Mouse (Mus musculus) spleen, postnatal 10 days (tissue): ENCODE data around the gene Il12a.

Source experiments
- DNase-seq, 2 experiments: peaks; one replicate each; pipeline ENCODE4 v3.0.0; 2021 to 2022; ENCODE audit warnings: low spot score in 2 of 2

The Il12a gene

DNA sequence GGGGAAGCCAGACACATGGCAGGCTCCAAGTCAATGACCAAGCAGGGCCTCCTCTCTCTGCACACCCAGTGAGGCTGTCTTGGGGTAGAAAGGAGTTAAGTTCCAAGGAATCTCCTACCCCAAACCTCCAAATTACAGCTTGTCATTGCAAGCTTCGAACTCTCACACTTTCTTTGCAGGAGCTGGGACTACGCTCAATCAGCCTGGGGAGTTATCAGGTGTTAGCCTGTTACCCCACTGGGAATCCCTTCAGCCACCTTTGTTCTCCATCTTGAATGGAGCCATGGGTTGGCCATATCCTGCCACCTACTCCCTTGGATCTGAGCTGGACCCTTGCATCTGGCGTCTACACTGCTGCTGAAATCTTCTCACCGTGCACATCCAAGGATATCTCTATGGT, at the start of gene Il12a:
Gene Il12a, plus strand, starts transcription at position 301 of the 400 bp plus-strand sequence.
- DNase-seq: no peak

DNA sequence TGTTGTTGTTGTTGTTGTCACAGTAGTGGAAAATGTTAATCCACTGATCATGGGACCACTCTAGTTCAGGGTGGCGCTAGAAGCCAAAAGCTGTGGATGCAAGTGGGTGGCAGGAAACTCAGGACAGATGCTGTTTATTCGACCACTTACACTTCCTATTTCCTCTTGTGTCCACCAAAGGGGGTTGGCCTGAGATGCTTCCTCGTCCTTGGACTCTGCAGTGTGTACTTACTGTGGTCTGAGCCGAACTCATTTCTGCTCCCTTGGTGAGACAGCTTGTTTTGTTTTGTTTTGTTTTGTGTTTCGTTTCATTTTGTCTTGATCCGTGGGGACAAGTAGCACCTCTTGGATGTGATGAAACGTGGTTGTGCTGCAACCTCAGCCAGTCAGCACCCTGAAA, 47.5 kb upstream of the Il12a start:
- no peak for DNase-seq

GRCm38 (mm10) chr3:68646387-68647130, 43.9 kb upstream of the Il12a start:
- DNase-seq: peak in 1 of 2 experiments; percentile 51

- DNase-seq: no peak
These were observed 43.2 kb upstream of the Il12a start for GRCm38 (mm10) chr3:68647282-68647681.

- DNase-seq: no peak
These were observed 40.2 kb upstream of the Il12a start for GRCm38 (mm10) chr3:68650251-68650650.

- no peak for DNase-seq
These were observed 33.7 kb upstream of the Il12a start for GRCm38 (mm10) chr3:68656607-68657352.

DNA sequence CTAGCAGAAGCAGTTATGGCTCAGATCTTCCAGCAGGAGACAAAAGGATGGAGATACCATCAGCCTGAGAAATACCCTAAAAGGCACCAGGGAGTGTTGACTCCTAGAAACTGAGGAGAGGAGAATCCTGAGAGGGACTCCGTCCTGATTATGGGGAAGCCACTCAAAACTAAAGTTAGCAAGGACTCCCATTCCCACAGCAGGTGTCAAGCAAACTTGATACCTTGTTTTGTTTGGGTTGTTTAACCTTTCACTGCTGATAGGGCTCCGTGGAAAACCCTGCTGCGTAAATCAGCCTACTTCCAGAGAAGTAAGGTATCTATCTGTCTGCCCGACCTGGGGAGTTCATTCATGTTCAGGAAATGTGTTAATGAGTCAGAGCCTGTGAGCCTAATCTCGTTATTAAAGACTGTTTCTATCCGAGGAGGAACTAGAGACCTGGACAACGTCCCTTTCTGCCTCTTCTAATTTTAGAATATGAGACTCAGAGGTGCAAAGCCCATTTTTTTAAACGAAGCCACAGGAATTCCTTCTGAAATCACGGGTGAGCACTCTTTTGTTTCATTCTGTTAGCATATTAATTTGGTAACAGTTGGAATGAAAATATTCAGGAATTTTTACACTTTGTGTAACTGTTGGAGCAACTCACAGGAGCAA, 32.7 kb upstream of the Il12a start:
- no peak for DNase-seq

- DNase-seq: no peak
These were observed 30.4 kb upstream of the Il12a start for GRCm38 (mm10) chr3:68659996-68660395.

DNA sequence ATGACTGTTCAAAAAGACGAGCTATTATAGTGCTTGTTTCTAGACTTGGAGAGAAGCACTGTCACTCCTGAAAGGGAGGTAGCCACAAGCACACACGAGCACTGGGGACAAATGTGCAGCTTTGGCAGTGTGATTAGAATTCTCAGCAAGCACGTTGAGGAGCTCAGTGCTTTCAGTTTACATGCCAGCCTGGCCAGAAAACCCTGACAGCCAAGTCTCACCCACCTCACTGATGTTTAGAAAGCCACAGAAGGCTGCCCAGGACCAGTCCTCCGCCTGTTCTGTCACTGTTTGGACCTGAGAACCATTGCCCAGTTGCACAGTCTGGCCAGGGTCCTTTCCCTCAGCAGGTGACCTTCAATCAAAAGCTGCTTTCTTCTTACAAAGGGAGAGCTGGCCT, 29.9 kb upstream of the Il12a start:
- no peak for DNase-seq

DNA sequence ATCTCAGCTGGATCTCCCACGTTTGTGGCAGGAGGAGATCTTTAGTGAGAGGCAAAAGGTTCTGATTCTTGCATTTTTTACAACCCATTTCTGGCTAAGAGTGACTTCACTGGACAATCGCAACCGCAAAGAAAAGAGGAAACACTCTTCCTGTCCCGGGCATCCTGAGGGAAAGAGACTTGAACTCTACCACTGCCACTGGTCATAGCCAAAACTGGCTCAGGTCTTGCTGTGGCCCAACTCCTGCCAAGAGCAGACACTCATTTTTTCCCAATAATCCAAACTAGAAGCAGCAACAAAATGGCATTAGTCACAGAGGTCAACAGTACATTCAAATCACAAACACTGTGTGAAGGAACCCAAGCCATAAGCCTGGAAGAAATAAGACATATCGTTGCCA, 28.1 kb upstream of the Il12a start:
- DNase-seq: no peak

DNA sequence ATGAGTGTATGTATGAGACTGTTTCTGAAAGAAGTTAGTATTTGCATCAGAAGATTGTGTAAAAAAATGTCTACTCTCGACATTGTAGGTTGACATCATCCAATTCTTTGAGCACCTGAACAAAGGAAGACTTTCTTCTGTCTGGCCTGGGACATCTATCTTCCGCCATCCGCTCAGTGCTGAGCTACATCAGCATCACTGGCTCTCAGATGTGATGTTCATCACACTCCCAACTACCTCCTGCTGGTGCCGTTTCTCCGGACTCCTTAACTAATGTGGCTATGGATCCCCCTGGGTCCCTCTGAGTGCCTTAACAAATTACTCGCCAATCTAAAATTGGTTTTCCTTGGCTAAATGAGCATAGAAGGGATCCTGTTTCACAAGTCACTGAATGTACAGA, 26.1 kb upstream of the Il12a start:
- DNase-seq: no peak

GRCm38 (mm10) chr3:68666377-68666776, 24.1 kb upstream of the Il12a start:
- DNase-seq: no peak

DNA sequence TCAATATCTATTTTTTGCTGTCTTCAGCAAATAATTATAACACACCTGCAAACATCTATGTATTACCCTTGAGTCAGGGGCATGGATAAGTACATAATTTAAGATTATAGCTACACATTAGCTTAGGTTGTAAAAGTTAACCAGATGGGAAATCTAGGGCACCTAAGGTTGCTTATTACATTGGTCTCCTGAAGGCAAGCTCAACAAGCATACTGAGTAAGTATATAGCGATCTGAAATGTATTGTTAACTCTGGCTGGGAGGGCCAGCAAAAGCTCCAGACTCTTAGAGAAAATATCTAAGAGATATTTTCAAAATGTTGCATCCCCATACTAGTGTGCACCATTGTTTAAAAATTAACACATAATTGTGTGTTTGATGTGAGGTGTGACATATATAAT, 22.6 kb upstream of the Il12a start:
- DNase-seq: no peak

DNA sequence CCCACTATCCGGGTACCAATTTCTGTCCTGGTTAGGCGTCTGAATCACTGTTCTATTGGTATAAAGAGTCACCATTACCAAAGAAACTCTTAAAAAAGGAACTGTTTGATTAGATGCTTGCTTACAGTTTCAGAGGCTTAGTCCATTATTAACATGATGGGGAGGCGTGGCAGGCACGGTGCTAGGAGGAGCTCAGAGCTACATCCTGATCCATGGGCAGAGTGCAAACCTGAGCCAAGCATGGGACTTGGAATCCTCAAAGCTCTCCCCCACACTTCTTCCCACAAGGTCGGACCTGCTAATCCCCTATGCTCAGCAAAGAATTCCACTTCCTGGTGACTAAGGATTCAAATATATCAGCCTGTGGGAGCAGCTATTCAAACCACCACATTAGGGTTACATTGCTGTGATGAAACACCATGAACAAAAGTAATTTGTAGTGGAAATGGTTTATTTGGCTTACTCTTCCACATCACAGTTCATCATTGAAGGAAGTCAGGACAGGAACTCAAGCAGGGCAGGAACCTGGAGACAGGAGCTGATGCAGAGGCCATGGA, 20.9 kb upstream of the Il12a start:
- no peak for DNase-seq

- DNase-seq: no peak
These were observed 15.7 kb upstream of the Il12a start for GRCm38 (mm10) chr3:68674721-68675120.

DNA sequence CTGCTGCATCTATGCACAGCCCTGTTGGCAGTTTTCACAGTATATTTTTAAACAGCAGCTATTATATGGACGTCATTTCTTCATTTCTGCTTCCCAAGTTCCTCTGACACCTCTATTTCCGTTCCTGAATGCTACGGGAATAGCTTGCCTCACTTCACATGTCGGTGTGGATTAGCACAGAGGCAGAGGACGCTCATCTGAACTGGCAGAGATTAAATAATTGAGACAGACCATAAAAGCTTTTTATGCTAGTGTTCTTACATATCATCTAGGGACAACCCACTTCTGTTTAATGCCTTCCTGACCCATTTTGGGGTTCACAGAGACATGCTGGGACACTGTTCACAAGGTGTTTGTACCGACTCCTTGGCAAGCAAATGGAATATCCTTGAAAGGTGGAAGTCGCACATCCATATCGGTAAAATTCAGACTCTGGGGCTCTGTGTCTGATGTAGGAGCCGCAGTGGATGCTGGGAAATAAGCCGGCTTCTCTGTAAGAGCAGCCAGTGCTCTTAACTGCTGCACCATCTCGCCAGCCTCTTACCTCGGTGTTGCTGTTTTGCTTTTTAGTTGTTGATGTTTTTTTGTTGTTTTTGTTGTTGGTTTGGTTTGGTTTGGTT, 15.1 kb upstream of the Il12a start:
- no peak for DNase-seq

DNA sequence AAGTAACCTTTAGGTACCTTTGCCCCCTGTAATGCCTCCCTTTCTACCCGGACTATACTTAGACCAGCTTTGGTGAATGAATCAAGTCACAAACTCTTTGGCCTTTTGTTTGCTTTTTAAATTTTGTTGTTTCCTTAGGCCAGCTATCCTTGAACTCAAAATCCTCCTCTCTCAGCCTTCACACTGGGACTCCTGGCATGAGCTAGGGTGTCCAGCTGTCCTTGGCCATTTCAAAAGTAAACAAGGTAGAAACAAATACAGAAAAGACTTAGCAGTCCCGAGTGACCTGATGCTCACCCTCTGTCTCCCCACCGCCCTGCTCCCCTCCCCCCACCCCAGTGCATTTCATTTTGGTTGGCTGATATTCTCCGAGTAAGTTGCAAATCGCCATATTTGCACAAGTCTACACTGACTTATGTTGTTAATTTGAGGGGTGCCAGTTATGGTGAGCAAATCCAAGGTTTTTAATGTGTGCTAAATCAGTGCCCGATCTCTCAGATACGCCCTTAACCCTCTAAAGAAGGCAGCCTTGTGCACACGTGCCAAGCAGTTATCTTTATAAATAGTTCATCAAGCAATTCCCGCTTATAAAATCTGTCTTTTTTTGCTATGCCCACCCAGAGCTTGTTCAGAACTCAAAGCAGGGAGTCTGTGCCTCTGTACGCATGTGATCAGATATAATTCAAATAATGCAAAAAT, 14.3 kb upstream of the Il12a start:
- DNase-seq: no peak

DNA sequence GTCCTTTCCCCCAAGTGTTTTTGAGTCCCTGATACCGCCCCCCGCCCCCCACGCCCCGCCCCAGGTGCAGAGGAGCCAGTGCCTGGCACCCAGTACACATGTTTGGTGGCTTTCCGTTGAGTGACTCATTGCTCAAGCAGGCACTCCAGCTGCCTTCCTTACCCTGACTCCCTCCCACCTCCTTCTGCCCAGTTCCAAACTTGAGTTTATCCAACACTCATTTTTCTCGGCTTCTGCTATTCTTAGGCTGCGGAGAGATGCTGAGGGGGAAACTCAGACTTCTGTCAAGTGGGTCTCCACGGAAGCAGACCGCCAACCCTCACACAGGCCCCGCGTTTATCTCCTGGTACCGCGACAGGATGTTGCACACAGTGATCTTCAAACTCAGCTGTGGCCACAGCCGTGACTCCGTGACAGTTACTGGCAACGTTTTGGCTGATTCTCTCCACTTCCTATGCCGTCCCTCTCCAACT, 13.6 kb upstream of the Il12a start:
- DNase-seq: peak; percentile 45 to 65

DNA sequence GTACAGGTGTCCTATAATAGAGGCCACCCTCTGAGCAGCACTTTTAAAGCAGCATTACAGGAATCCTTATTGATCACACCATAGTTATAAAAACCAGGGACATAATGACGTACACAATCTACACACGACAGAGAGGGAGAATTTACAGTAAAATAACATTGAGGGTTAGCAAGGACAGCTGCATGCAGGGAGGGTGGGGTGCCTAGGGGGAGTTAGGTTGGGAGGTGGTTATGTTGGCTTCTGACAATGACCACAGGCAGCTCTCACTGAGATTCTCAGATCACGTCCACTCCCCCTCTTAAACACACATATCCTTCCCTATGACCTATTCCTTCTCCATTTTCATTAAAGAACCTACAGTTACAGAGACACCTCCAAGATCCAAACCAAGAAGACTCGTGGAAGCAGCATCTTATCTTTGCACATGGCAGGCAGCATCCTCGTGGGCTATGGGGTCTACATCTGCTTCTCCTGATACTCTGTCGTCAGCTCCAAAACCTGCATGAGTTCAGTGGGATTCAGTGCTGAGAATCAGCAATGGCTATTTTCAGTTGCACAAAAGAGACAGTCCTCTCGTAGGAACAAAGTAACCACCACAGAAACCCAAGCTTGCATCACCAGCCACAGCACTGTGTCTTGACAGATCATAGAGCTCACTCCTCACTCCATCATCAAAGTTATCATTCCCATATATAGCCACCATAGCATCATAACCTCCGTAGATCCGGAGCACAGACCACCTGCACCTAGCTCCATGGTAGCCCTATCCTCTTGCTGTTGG, 11.4 kb upstream of the Il12a start:
- DNase-seq: no peak

- no peak for DNase-seq
These were observed 6.9 kb upstream of the Il12a start for GRCm38 (mm10) chr3:68683579-68683978.
